12 mouse cellular contexts compared by ENCODE assay signal in genomic region chr14:27042280-27042983, GRCm38 (mm10). TPM values are rescaled to one million over a fixed set of nuclear protein-coding genes. Genes with fewer than 3 reads are reported as not detected.
DNase-seq lines count a peak whose midpoint lies in the region; ATAC-seq and TF ChIP-seq lines count a peak whose summit lies in the region.
"Had no signal": no experiment of that assay in that cellular context is flagged by ENCODE, and none has a peak within 500 bp of the region (broad histone marks: within the 10 kb centered on the region; RNA-seq: fewer than 3 reads in every experiment).

No protein-coding gene starts in this region.

- H3K36me3 ChIP-seq in hindbrain, embryonic 12.5 days: no peaks in the 10 kb centered on the region
- H3K36me3 ChIP-seq in hindbrain, postnatal 0 days (ENCODE audit: insufficient read depth, low read length): no peaks in the 10 kb centered on the region
- H3K36me3 ChIP-seq in limb, embryonic 12.5 days: no peaks in the 10 kb centered on the region
- no peaks in the 10 kb centered on the region for H3K36me3 ChIP-seq in liver, embryonic 11.5 days (ENCODE audit: control insufficient read depth, insufficient read depth, low read length)
- H3K36me3 ChIP-seq: forebrain, embryonic 12.5 days; liver, embryonic 15.5 days had no signal

- H3K27me3 ChIP-seq in hindbrain, embryonic 12.5 days: peaks cover 24% of the 10 kb centered on the region
- no peaks in the 10 kb centered on the region for H3K27me3 ChIP-seq in hindbrain, postnatal 0 days (ENCODE audit: insufficient read depth, low read length)
- H3K27me3 ChIP-seq in limb, embryonic 12.5 days: no peaks in the 10 kb centered on the region
- peaks cover 45% of the 10 kb centered on the region for H3K27me3 ChIP-seq in liver, embryonic 11.5 days (replicated peaks; ENCODE audit: control insufficient read depth, insufficient read depth, low read length)

- intact Hi-C loops in heart, postnatal 14 days (cut with DNase I): loop anchor here (10.0 kb wide), 1 partner anchor 382 kb away; the partner anchor contains the start of gene Fam208a

- peak overlapping the region; percentile 25; the same call in 1 of the 2 replicates for H3K4me2 ChIP-seq in hindbrain, embryonic 12.5 days (replicated peaks)
- no peak overlapping the region for H3K4me2 ChIP-seq in hindbrain, postnatal 0 days (ENCODE audit: low read depth, low read length)
- H3K4me2 ChIP-seq in limb, embryonic 12.5 days: peak overlapping the region; percentile 74
- H3K4me2 ChIP-seq in liver, embryonic 11.5 days: no peak overlapping the region
- H3K4me2 ChIP-seq: forebrain, embryonic 12.5 days; liver, embryonic 15.5 days had no signal

- no peak overlapping the region for H3K9ac ChIP-seq in hindbrain, embryonic 12.5 days
- H3K9ac ChIP-seq in hindbrain, postnatal 0 days (replicated peaks; ENCODE audit: low read length): no peak overlapping the region
- no peak overlapping the region for H3K9ac ChIP-seq in limb, embryonic 12.5 days (replicated peaks)
- H3K9ac ChIP-seq in liver, embryonic 11.5 days (ENCODE audit: low read depth, low read length): no peak overlapping the region
- H3K9ac ChIP-seq: forebrain, embryonic 12.5 days; liver, embryonic 15.5 days had no signal

- no peaks in the 10 kb centered on the region for H3K9me3 ChIP-seq in hindbrain, embryonic 12.5 days (replicated peaks)
- H3K9me3 ChIP-seq in hindbrain, postnatal 0 days (ENCODE audit: low read length): no peaks in the 10 kb centered on the region
- no peaks in the 10 kb centered on the region for H3K9me3 ChIP-seq in limb, embryonic 12.5 days
- no peaks in the 10 kb centered on the region for H3K9me3 ChIP-seq in liver, embryonic 11.5 days (ENCODE audit: control insufficient read depth, low read length)
- H3K9me3 ChIP-seq: forebrain, embryonic 12.5 days; liver, embryonic 15.5 days had no signal

- H3K27ac ChIP-seq in hindbrain, embryonic 12.5 days: no peak overlapping the region
- H3K27ac ChIP-seq in hindbrain, postnatal 0 days: no peak overlapping the region
- peak overlapping the region; percentile 87 for H3K27ac ChIP-seq in limb, embryonic 12.5 days
- H3K27ac ChIP-seq in liver, embryonic 11.5 days (ENCODE audit: low read depth, low read length): no peak overlapping the region
- H3K27ac ChIP-seq: forebrain, embryonic 12.5 days; liver, embryonic 15.5 days had no signal

- no peak for DNase-seq in hindbrain, postnatal 0 days (ENCODE audit: low spot score)
- peak; percentile 41 for DNase-seq in MN1 (ENCODE audit: low spot score)
- DNase-seq in kidney, adult 11 months: peak; percentile 69
- no peak for DNase-seq in adrenal gland, postnatal 4 days (ENCODE audit: low spot score in 2 of 2)
- no peak for DNase-seq in heart, postnatal 14 days
- no peak for DNase-seq in liver, embryonic 11.5 days (ENCODE audit: low spot score)
- DNase-seq: thymus, postnatal 25 days had no signal

- ATAC-seq in hindbrain, embryonic 12.5 days (ENCODE audit: low FRiP score): no peak
- ATAC-seq in hindbrain, postnatal 0 days: no peak
- ATAC-seq in limb, embryonic 12.5 days (ENCODE audit: insufficient number of reproducible peaks, insufficient read depth, low FRiP score, low TSS enrichment, low read depth): no peak
- no peak for ATAC-seq in liver, embryonic 11.5 days (replicated peaks; ENCODE audit: low FRiP score)

- H3K4me3 ChIP-seq in hindbrain, embryonic 12.5 days: no peak overlapping the region
- H3K4me3 ChIP-seq in hindbrain, postnatal 0 days (ENCODE audit: low read length): no peak overlapping the region
- H3K4me3 ChIP-seq in limb, embryonic 12.5 days (replicated peaks): peak overlapping the region; percentile 17; the same call in 1 of the 2 replicates
- H3K4me3 ChIP-seq in liver, embryonic 11.5 days (ENCODE audit: low read depth, low read length): no peak overlapping the region
- H3K4me3 ChIP-seq: forebrain, embryonic 12.5 days; liver, embryonic 15.5 days had no signal

- WGBS in hindbrain, embryonic 12.5 days: 58% methylated on average over 8 of the region's 8 CpGs
- 52% methylated on average over 8 of the region's 8 CpGs for WGBS in hindbrain, postnatal 0 days
- 10% methylated on average over 8 of the region's 8 CpGs for WGBS in limb, embryonic 12.5 days
- 44% methylated on average over 8 of the region's 8 CpGs for WGBS in liver, embryonic 11.5 days

- peaks cover 61% of the 10 kb centered on the region for H3K4me1 ChIP-seq in hindbrain, embryonic 12.5 days
- no peaks in the 10 kb centered on the region; the same call in 1 of the 2 replicates for H3K4me1 ChIP-seq in hindbrain, postnatal 0 days (ENCODE audit: insufficient read depth, low read length)
- H3K4me1 ChIP-seq in limb, embryonic 12.5 days (replicated peaks): peaks cover 70% of the 10 kb centered on the region
- peaks cover 19% of the 10 kb centered on the region for H3K4me1 ChIP-seq in liver, embryonic 11.5 days (replicated peaks; ENCODE audit: control insufficient read depth, insufficient read depth, low read length)

- TF ChIP-seq CTCF in hindbrain, postnatal 0 days (IDR thresholded peaks at IDR 0.05; ENCODE audit: low read depth): no peak

RNA-seq across cellular contexts. Expression of gene Il17rd, which starts 3.7 kb away (rescaled TPM):
- 7.6 and 8.6 TPM in 2 replicates for polyA plus RNA-seq in hindbrain, embryonic 12.5 days (2016; fragmentation: Nextera tagmentation; extraction: Ambion mirVana)
- total RNA-seq in hindbrain, postnatal 0 days (2014; rRNA removed): 10.6 and 16.1 TPM in 2 replicates
- 2.8 and 3.1 TPM in 2 replicates for polyA plus RNA-seq in hindbrain, postnatal 0 days (2015; fragmentation: Nextera tagmentation; extraction: Ambion mirVana)
- 13.5 and 15.5 TPM in 2 replicates for polyA plus RNA-seq in limb, embryonic 12.5 days (2016; fragmentation: Nextera tagmentation; extraction: Ambion mirVana)
- 10 to 100 TPM in 1 of 2 experiments, 1 to 10 TPM in 1; 7.1 to 10.1 TPM for total RNA-seq in adrenal gland, postnatal 4 days (2021)
- 1 to 10 TPM; 6.5 to 7.2 TPM for total RNA-seq in heart, postnatal 14 days (2021)
- 0.69 and 0.80 TPM in 2 replicates for polyA plus RNA-seq in liver, embryonic 11.5 days (2014; fragmentation: Nextera tagmentation; extraction: Ambion mirVana)

RNA-seq across cellular contexts. Expression of gene Hesx1, which starts 48.2 kb away (rescaled TPM):
- 0.23 TPM in 1 of 2 replicates, not detected in the other for polyA plus RNA-seq in hindbrain, embryonic 12.5 days (2016; fragmentation: Nextera tagmentation; extraction: Ambion mirVana)
- total RNA-seq in hindbrain, postnatal 0 days (2014; rRNA removed): 0.25 TPM in 1 of 2 replicates, not detected in the other
- 0.19 and 0.59 TPM in 2 replicates for polyA plus RNA-seq in hindbrain, postnatal 0 days (2015; fragmentation: Nextera tagmentation; extraction: Ambion mirVana)
- 0.22 TPM in 1 of 2 replicates, not detected in the other for polyA plus RNA-seq in limb, embryonic 12.5 days (2016; fragmentation: Nextera tagmentation; extraction: Ambion mirVana)
- under 1 TPM; 0.42 to 0.73 TPM for total RNA-seq in adrenal gland, postnatal 4 days (2021)
- total RNA-seq in heart, postnatal 14 days (2021): not detected
- polyA plus RNA-seq in liver, embryonic 11.5 days (2014; fragmentation: Nextera tagmentation; extraction: Ambion mirVana): 18.0 and 22.0 TPM in 2 replicates
- total RNA-seq: layer of hippocampus, adult 18-20 months had no signal
- polyA plus RNA-seq: forebrain, embryonic 12.5 days had no signal

Comparison
In these comparisons a context has a peak if more than half of its experiments do, and no peak if none do; other contexts are left out.
1. H3K4me2 ChIP-seq: peak in hindbrain, embryonic 12.5 days (single experiment) and limb, embryonic 12.5 days (single experiment); none in hindbrain, postnatal 0 days (single experiment) and liver, embryonic 11.5 days (single experiment).
2. DNase-seq: peak in MN1 (single experiment) and kidney, adult 11 months (single experiment); none in hindbrain, postnatal 0 days (single experiment), adrenal gland, postnatal 4 days (0 of 2), heart, postnatal 14 days (0 of 2) and liver, embryonic 11.5 days (single experiment).
3. RNA of gene Hesx1, which starts 48.2 kb away (polyA plus RNA-seq): 18.0 to 22.0 TPM in liver, embryonic 11.5 days; 0.19 to 0.59 TPM in hindbrain, postnatal 0 days, 0.22 TPM in limb, embryonic 12.5 days and 0.23 TPM in hindbrain, embryonic 12.5 days; every median in the first group is over 10 times any median in the second.